Mouse (Mus musculus): ENCODE data around the gene Gas7. TPM values are rescaled to one million over a fixed set of nuclear protein-coding genes. Genes with fewer than 3 reads are reported as not detected.

The Gas7 gene
- polyA plus RNA-seq, 1 experiment from 2014 or later = 3.3 TPM

GRCm38 (mm10) chr11:67651731-67652130 is 196.5 kb downstream of the Gas7 start:
- no peaks in the 10 kb centered on the region for H3K36me3 ChIP-seq (replicated peaks; ENCODE audit: control insufficient read depth, insufficient read depth, low read depth, low read length)
- no peak overlapping the region for H3K4me3 ChIP-seq (ENCODE audit: low read depth, low read length)
- DNase-seq (ENCODE audit: low spot score) (no peak), ATAC-seq (replicated peaks; ENCODE audit: insufficient number of reproducible peaks, low FRiP score, low TSS enrichment, low read depth) (no peak)
- no peaks in the 10 kb centered on the region for H3K4me1 ChIP-seq (ENCODE audit: control insufficient read depth, insufficient read depth, low read length)
- H3K27ac ChIP-seq (replicated peaks; ENCODE audit: low read depth, low read length) = no peak overlapping the region
- H3K27me3 ChIP-seq (ENCODE audit: control insufficient read depth, insufficient read depth, low read length) = no peaks in the 10 kb centered on the region
- no peak overlapping the region for H3K9ac ChIP-seq (replicated peaks; ENCODE audit: low read length)
- no peak overlapping the region for H3K4me2 ChIP-seq (ENCODE audit: low read depth, low read length)
- WGBS = 83% methylated on average over 6 of the region's 6 CpGs
- H3K9me3 ChIP-seq (replicated peaks; ENCODE audit: control insufficient read depth, low read length) = no peaks in the 10 kb centered on the region

GRCm38 (mm10) chr11:67652194-67652892 is 197.1 kb downstream of the Gas7 start:
- Histone ChIP-seq H3K9me3 (replicated peaks; ENCODE audit: control insufficient read depth, low read length) (no peaks in the 10 kb centered on the region), H3K9ac (replicated peaks; ENCODE audit: low read length) (no peak overlapping the region), H3K4me2 (ENCODE audit: low read depth, low read length) (no peak overlapping the region), H3K4me3 (ENCODE audit: low read depth, low read length) (no peak overlapping the region), H3K36me3 (replicated peaks; ENCODE audit: control insufficient read depth, insufficient read depth, low read depth, low read length) (no peaks in the 10 kb centered on the region), H3K4me1 (ENCODE audit: control insufficient read depth, insufficient read depth, low read length) (no peaks in the 10 kb centered on the region), H3K27me3 (ENCODE audit: control insufficient read depth, insufficient read depth, low read length) (no peaks in the 10 kb centered on the region), H3K27ac (replicated peaks; ENCODE audit: low read depth, low read length) (no peak overlapping the region)
- ATAC-seq (replicated peaks; ENCODE audit: insufficient number of reproducible peaks, low FRiP score, low TSS enrichment, low read depth) (no peak), DNase-seq (ENCODE audit: low spot score) (peak; percentile 76)
- 18% methylated on average over 14 of the region's 14 CpGs for WGBS

- Histone ChIP-seq H3K4me1 (ENCODE audit: control insufficient read depth, insufficient read depth, low read length) (no peaks in the 10 kb centered on the region), H3K27ac (replicated peaks; ENCODE audit: low read depth, low read length) (no peak overlapping the region), H3K36me3 (replicated peaks; ENCODE audit: control insufficient read depth, insufficient read depth, low read depth, low read length) (no peaks in the 10 kb centered on the region), H3K4me3 (ENCODE audit: low read depth, low read length) (no peak overlapping the region), H3K9me3 (replicated peaks; ENCODE audit: control insufficient read depth, low read length) (no peaks in the 10 kb centered on the region), H3K4me2 (ENCODE audit: low read depth, low read length) (no peak overlapping the region), H3K27me3 (ENCODE audit: control insufficient read depth, insufficient read depth, low read length) (no peaks in the 10 kb centered on the region), H3K9ac (replicated peaks; ENCODE audit: low read length) (no peak overlapping the region)
- no peak for ATAC-seq (replicated peaks; ENCODE audit: insufficient number of reproducible peaks, low FRiP score, low TSS enrichment, low read depth)
- DNase-seq (ENCODE audit: low spot score) = peak; percentile 21
- WGBS = 35% methylated on average over 6 of the region's 6 CpGs
Measured at GRCm38 (mm10) chr11:67652893-67653255, 197.6 kb downstream of the Gas7 start.

- Histone ChIP-seq H3K36me3 (replicated peaks; ENCODE audit: control insufficient read depth, insufficient read depth, low read depth, low read length) (no peaks in the 10 kb centered on the region), H3K9ac (replicated peaks; ENCODE audit: low read length) (no peak overlapping the region), H3K27me3 (ENCODE audit: control insufficient read depth, insufficient read depth, low read length) (no peaks in the 10 kb centered on the region), H3K27ac (replicated peaks; ENCODE audit: low read depth, low read length) (no peak overlapping the region), H3K4me2 (ENCODE audit: low read depth, low read length) (no peak overlapping the region), H3K9me3 (replicated peaks; ENCODE audit: control insufficient read depth, low read length) (no peaks in the 10 kb centered on the region), H3K4me3 (ENCODE audit: low read depth, low read length) (no peak overlapping the region), H3K4me1 (ENCODE audit: control insufficient read depth, insufficient read depth, low read length) (no peaks in the 10 kb centered on the region)
- WGBS = 82% methylated on average over 9 of the region's 9 CpGs
- no peak for ATAC-seq (replicated peaks; ENCODE audit: insufficient number of reproducible peaks, low FRiP score, low TSS enrichment, low read depth)
- no peak for DNase-seq (ENCODE audit: low spot score)
Measured at GRCm38 (mm10) chr11:67653521-67654090, 198.4 kb downstream of the Gas7 start.

GRCm38 (mm10) chr11:67654514-67654913 is 199.3 kb downstream of the Gas7 start:
- H3K36me3 ChIP-seq (replicated peaks; ENCODE audit: control insufficient read depth, insufficient read depth, low read depth, low read length) = no peaks in the 10 kb centered on the region
- H3K9ac ChIP-seq (replicated peaks; ENCODE audit: low read length) = no peak overlapping the region
- H3K4me3 ChIP-seq (ENCODE audit: low read depth, low read length) = no peak overlapping the region
- no peak for ATAC-seq (replicated peaks; ENCODE audit: insufficient number of reproducible peaks, low FRiP score, low TSS enrichment, low read depth)
- H3K9me3 ChIP-seq (replicated peaks; ENCODE audit: control insufficient read depth, low read length) = no peaks in the 10 kb centered on the region
- H3K27ac ChIP-seq (replicated peaks; ENCODE audit: low read depth, low read length) = no peak overlapping the region
- DNase-seq (ENCODE audit: low spot score) = no peak
- 79% methylated on average over 4 of the region's 4 CpGs for WGBS
- H3K27me3 ChIP-seq (ENCODE audit: control insufficient read depth, insufficient read depth, low read length) = no peaks in the 10 kb centered on the region
- H3K4me2 ChIP-seq (ENCODE audit: low read depth, low read length) = no peak overlapping the region
- no peaks in the 10 kb centered on the region for H3K4me1 ChIP-seq (ENCODE audit: control insufficient read depth, insufficient read depth, low read length)

GRCm38 (mm10) chr11:67655236-67655959 is 200.2 kb downstream of the Gas7 start:
- Histone ChIP-seq H3K36me3 (replicated peaks; ENCODE audit: control insufficient read depth, insufficient read depth, low read depth, low read length) (no peaks in the 10 kb centered on the region), H3K9ac (replicated peaks; ENCODE audit: low read length) (no peak overlapping the region), H3K4me3 (ENCODE audit: low read depth, low read length) (no peak overlapping the region), H3K27me3 (ENCODE audit: control insufficient read depth, insufficient read depth, low read length) (no peaks in the 10 kb centered on the region), H3K27ac (replicated peaks; ENCODE audit: low read depth, low read length) (no peak overlapping the region), H3K9me3 (replicated peaks; ENCODE audit: control insufficient read depth, low read length) (no peaks in the 10 kb centered on the region), H3K4me2 (ENCODE audit: low read depth, low read length) (no peak overlapping the region), H3K4me1 (ENCODE audit: control insufficient read depth, insufficient read depth, low read length) (no peaks in the 10 kb centered on the region)
- WGBS = 70% methylated on average over 17 of the region's 17 CpGs
- ATAC-seq (replicated peaks; ENCODE audit: insufficient number of reproducible peaks, low FRiP score, low TSS enrichment, low read depth) (no peak), DNase-seq (ENCODE audit: low spot score) (no peak)

- ATAC-seq (replicated peaks; ENCODE audit: insufficient number of reproducible peaks, low FRiP score, low TSS enrichment, low read depth) = no peak
- no peak overlapping the region for H3K4me3 ChIP-seq (ENCODE audit: low read depth, low read length)
- no peaks in the 10 kb centered on the region for H3K27me3 ChIP-seq (ENCODE audit: control insufficient read depth, insufficient read depth, low read length)
- H3K4me2 ChIP-seq (ENCODE audit: low read depth, low read length) = no peak overlapping the region
- no peak overlapping the region for H3K27ac ChIP-seq (replicated peaks; ENCODE audit: low read depth, low read length)
- WGBS = 73% methylated on average over 7 of the region's 7 CpGs
- no peak for DNase-seq (ENCODE audit: low spot score)
- H3K9ac ChIP-seq (replicated peaks; ENCODE audit: low read length) = no peak overlapping the region
- H3K9me3 ChIP-seq (replicated peaks; ENCODE audit: control insufficient read depth, low read length) = no peaks in the 10 kb centered on the region
- no peaks in the 10 kb centered on the region for H3K4me1 ChIP-seq (ENCODE audit: control insufficient read depth, insufficient read depth, low read length)
- no peaks in the 10 kb centered on the region for H3K36me3 ChIP-seq (replicated peaks; ENCODE audit: control insufficient read depth, insufficient read depth, low read depth, low read length)
Measured at GRCm38 (mm10) chr11:67656366-67656765, 201.1 kb downstream of the Gas7 start.

GRCm38 (mm10) chr11:67656811-67657210 is 201.6 kb downstream of the Gas7 start:
- 85% methylated on average over 9 of the region's 9 CpGs for WGBS

More at GRCm38 (mm10) chr11:67656811-67657210, 201.6 kb downstream of the Gas7 start:
- H3K4me1 ChIP-seq (ENCODE audit: control insufficient read depth, insufficient read depth, low read length) = no peaks in the 10 kb centered on the region
- no peaks in the 10 kb centered on the region for H3K36me3 ChIP-seq (replicated peaks; ENCODE audit: control insufficient read depth, insufficient read depth, low read depth, low read length)
- no peak overlapping the region for H3K4me2 ChIP-seq (ENCODE audit: low read depth, low read length)
- H3K27ac ChIP-seq (replicated peaks; ENCODE audit: low read depth, low read length) = no peak overlapping the region
- H3K9me3 ChIP-seq (replicated peaks; ENCODE audit: control insufficient read depth, low read length) = no peaks in the 10 kb centered on the region
- no peak overlapping the region for H3K4me3 ChIP-seq (ENCODE audit: low read depth, low read length)
- no peak overlapping the region for H3K9ac ChIP-seq (replicated peaks; ENCODE audit: low read length)
- DNase-seq (ENCODE audit: low spot score) (no peak), ATAC-seq (replicated peaks; ENCODE audit: insufficient number of reproducible peaks, low FRiP score, low TSS enrichment, low read depth) (no peak)
- H3K27me3 ChIP-seq (ENCODE audit: control insufficient read depth, insufficient read depth, low read length) = no peaks in the 10 kb centered on the region

Data from embryonic facial prominence, embryonic 11.5 days (tissue).